Mouse (Mus musculus) heart, postnatal 4 days (tissue): ENCODE data around the gene Coro6. TPM values are rescaled to one million over a fixed set of nuclear protein-coding genes. Genes with fewer than 3 reads are reported as not detected.

Experiments used
- DNase-seq: peaks from one replicate; pipeline ENCODE4 v3.0.0; 2021
- total RNA-seq, 2 experiments: library from RNA; stranded (reverse); gene quantifications; 2 replicates each; pipeline ENCODE4 v1.2.3; 2021

The Coro6 gene
- total RNA-seq = 100 to 1,000 TPM; 190 to 194 TPM

DNA sequence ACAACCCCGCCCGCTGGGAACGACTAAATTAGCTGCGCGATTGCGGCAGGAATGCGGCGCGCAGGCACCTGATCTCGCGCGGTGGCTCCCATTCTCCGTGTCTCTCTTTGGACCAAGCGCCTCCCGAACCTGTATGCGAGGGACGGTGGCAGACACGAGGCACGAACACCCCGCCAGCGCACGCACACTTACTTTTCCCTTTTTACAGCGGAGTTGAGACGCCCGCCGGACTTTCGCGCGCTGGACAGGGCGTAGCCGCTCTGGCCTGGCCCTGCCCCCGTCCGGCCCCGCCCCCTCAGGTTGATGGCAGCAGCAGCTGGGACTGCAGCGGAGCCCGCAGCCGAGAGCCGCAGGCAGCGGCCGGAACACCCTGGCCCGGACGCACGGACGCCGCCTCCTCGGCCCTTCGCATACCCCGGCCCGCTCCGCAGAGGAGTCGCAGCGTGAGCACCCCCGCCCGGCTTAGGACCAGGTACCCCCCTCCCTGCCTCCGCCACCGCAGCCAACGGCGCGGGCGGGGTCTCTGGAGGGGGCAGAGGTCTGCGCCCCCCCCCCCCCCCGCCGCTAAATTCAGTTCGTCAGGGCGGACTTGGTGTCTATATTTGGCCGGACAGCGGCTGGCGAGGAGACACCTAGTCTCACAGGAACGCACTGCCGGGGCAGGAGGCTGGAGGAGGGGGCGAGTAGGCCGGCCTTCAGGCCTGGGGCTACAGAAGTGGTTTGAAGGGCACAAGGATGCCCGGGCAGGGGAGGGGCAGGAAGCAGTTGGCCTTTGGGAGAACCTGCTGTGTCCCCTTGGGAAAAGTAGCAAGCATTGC, at the start of gene Coro6:
Coro6 (plus strand) TSS at position 129 of the 818 bp plus-strand sequence.
- DNase-seq = peak; percentile 89

DNA sequence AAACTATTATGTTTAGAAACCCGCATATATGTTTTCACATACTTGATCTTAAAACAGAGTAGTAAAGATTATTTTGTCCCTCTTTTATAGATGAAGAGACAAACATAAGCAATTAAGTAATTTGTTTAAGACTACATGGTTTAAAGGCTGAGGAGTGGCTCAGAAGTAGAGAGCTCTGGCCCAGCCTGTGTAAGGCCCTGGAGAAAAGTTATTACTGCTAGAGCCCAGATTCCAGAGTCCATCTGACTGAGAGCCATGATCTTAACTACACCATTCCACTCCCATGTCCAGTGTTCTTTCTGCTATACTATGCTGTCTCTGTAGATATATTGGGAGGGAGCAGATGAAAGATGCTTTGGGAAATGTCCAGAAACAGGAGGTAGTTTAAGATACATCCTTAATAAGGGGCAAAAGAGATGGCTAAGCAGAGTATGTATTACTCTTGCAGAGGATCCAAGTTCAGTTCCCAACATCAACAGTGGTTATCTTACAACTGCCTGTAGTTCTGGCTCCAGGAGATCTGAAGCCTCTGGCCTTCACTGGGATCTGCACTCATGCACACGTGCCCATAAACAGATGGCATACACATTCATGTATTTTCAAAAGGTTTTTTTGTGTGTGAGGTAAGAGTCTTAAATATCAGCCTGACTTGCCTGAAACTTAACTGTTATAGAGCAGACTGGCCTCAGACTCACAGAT, 47.9 kb upstream of the Coro6 start:
- DNase-seq = no peak

DNA sequence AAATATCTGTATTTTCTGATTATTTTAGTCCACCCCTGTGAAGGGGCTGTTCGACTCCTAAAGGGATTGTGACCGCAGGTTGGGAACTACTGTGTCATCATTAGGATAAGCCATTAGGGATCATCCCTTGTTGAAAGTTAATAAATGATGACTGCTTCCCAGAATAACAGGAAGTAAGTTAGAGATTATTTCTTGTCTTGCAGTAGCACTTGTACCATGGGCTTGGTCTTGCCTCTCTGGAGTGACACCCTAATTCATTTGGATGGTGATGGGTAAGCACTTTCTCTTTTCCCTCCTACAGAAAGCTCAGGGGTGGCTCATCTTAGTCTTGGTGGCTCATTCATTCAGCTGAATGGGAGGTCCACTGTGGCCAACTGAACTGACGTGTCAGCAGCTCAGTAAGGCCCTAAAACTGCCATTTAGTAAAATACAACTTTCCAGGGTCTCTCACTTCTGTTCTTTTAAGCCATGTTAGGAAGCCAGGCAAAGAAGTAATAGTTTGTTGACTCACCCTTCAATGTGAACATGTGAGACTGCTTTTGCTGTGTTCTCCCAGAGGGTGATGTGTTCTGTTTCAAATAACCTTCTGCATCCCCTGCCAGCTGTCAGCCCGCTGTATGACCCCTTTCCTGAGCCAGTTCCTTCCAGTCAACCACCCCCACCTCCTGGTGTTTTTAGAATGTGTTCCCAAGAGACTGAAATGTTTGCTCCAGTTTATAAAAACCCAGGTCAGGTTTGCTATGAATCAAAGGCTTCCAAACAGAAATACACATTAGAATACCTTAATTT, 45.8 kb upstream of the Coro6 start:
- DNase-seq = peak; percentile 48

DNA sequence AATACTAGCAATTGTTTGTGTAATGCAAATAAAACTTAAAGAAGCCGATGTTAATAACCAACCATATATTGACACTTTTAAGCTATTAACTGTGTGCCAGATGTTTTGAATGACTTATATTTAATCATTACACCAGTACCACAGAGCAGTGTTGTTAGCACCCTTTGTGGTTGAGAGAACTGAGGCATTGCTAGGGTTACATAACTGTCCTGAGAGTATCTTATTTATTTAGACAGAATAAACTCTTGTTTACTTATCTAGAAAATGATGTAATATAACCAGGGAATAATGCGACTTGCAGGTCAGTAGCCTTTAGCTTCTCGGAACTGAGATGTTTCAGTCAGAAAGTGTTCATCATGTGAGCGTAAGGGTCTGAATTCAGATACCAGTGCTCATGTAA, 44.2 kb upstream of the Coro6 start:
- no peak for DNase-seq

DNA sequence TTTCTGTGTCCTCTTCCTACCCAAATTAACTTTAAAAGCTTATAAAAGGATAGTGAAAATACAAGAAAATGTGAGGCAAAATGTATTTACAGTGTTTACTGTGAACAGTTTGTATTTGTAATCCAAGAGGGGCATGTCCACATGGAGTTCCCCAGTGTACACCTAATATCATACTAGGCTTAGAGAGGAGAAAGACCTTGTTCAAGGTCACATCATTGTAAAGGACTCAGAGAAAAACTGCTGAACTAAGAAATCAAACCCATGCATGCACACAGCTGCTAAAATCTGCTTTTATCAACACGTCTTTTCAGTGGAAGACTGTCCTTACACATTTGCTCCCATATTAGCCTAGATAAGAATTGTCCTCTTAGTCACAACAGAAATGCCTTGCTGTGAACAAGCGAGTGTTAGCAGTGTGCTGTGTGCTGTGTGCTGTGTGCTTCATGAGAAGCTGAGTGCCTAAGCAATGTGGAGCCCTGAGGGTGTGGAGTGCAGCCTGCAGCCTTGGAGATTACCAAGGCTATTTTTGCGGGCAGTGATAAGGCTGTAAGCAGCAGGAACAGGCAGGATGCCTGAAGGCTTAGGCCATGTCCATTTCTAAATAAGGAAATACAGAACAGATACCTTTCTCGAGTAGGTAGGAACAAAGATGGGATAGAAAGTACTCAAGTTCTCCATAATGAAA, 38.9 kb upstream of the Coro6 start:
- DNase-seq = peak; percentile 60

GRCm38 (mm10) chr11:77428446-77428845, 33.8 kb upstream of the Coro6 start:
- DNase-seq = no peak

DNA sequence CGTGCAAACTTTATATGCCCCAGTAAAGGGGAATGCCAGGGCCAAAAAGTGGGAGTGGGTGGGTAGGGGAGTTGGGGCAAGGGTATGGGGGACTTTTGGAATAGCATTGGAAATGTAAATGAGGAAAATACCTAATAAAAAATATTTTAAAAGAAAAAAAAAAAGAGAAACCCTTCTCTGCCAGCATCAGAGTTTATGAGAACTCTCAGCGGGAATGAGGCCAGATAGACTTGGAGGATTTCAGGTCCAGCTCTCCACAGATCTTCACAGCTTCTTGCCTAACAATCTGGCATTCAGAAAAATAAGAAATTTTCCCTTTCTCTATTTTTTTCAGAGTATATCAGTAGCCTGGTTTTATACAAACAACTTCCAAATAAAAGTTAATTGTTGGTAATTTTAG, 25.2 kb upstream of the Coro6 start:
- DNase-seq = no peak

GRCm38 (mm10) chr11:77440081-77440480, 22.1 kb upstream of the Coro6 start:
- DNase-seq = peak; percentile 67

- DNase-seq = no peak
These were observed 21.2 kb upstream of the Coro6 start for GRCm38 (mm10) chr11:77441020-77441419.

DNA sequence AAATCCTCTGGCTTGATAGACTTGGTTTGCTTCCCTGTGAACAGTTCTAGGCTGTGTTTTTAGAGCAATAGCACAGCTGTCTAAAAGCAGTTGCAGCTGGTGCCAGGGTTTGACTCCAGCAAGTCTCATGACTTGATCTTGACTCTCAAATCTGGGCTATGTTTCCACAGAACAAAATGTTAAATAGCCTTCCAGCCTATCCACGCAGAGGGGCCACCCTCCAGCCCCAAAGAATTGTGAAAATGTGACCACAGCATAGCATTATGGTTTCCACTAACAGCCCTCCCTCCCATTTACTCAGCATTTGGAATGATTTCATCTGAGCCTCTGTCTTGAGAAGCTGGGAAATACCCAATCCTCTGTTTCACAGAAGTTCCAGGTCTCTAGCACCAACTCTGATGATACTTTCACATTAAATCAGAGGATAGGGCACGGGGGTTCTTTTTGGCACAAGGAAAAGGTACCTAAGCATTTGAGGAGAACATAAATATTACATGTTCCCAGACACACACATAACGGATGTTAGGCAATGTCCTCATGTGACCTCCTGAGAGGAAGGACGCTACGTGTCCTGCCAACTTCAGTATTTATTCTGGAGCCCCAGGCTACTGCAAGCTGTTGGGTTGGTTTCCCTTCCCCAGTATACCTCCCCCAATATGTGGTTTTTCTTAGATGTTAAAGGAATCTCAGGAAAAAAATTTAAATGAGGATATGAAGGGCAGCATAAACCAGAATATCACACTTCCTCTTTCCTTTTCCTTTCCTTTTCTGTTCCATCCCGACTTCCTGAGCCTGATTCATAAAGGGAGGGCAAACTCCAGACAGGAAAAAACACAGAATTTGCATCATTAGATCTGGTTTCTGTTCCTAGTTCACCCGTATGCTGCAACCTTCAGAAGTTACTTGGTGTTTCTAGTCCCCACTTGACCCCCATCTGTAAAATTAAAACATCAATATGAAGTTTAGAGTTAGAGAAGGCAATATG, 19.7 kb upstream of the Coro6 start:
- peak; percentile 57 for DNase-seq

DNA sequence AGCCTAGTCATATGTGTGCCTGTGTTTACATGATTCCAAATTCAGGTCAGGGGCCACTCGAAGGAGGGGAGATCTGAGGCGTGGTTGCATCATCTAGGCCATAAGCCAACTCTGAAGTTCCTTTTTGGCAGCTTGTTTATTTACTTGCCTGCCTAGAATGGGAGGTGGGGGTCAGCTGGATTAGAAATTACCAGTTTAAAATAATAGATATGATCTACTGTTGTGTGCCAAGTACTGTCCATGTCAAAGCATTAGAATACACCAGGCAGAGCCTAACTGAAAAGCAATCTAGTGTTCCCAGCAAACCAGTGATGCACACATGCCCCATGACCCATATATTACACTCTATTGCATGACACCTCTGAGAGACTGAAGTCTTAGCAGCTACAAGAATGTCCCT, 17.3 kb upstream of the Coro6 start:
- peak; percentile 39 for DNase-seq

- peak; percentile 66 for DNase-seq
These were observed 15.6 kb upstream of the Coro6 start for GRCm38 (mm10) chr11:77446628-77447041.

DNA sequence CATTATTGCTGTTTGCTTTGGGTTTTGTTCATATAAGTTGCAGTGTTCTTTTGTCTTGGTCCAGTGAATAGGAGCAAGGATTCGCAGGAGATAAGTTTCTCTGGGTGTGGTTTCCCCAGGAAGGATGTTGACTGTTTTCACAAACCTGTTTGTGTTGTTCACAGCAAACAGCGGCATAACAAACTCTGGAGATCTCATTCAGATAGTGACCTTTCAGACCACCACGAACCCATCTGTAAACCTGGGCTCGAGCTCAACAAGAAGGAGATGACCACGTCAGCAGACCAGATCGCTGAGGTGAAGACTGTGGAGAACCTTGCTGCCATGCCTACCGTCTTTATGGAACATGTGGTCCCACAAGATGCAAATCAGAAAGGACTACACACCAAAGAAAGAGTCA, 13.0 kb upstream of the Coro6 start:
- no peak for DNase-seq

DNA sequence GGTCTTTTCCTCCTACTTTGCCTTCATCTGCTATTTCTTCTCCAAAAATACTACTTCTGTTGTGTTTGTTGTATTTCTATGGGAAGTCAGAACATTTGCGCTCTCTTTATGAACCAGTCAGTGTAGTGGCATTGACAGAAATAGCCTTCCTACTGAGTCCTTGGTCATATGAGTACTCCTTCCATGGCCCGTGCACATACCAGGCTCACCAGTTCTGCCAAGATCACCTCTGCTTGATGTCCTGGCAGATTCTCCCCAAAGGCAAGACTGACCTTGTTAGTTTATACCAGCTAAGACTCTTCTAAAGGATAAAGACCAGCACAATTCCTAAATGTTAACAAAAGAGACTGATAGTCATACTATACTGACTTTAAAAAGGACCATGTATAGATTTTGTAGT, 10.5 kb upstream of the Coro6 start:
- DNase-seq = no peak

GRCm38 (mm10) chr11:77453388-77453787, 8.8 kb upstream of the Coro6 start:
- no peak for DNase-seq

GRCm38 (mm10) chr11:77455770-77456510, 6.3 kb upstream of the Coro6 start:
- DNase-seq = peak; percentile 3

DNA sequence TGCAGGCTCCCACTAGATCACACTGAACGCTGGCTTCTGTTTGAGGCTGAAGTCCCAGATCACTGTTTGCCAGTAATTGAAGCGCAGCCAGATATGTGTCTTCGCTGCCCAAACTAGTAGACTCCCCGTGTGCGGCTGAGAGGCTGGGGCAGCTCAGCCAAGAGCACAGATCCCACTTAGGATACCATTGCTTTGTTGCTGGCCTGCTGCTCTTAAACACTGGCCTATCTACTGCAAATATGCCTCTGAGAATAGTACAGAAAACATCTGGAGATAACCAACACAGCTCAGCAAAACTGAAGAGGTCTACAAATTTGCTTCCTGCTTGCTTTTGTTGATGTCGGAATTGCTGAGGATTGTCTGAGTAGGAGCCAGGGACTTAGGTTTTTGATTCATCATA, 5.3 kb upstream of the Coro6 start:
- peak; percentile 60 for DNase-seq

- DNase-seq = no peak
These were observed 355 bp upstream of the Coro6 start for GRCm38 (mm10) chr11:77461856-77462255.

- DNase-seq = no peak
These were observed 862 bp downstream of the Coro6 start for GRCm38 (mm10) chr11:77463101-77463445.

DNA sequence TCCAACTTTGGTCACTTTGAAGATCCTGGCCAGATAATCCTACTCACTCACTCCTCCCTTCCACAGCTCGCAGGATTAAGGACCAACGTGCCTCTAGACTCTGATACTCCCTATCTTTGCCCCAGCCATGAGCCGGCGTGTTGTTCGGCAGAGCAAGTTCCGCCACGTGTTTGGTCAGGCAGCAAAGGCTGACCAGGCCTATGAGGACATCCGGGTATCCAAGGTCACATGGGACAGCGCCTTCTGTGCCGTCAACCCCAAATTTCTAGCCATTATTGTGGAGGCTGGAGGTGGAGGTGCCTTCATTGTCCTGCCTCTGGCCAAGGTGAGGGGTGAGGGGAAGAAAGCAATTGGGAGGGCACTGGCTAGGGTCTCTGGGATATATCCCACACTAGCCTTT, 1.6 kb downstream of the Coro6 start:
- peak; percentile 38 for DNase-seq

GRCm38 (mm10) chr11:77464684-77465083, 2.5 kb downstream of the Coro6 start:
- DNase-seq = peak; percentile 77
